Mouse (Mus musculus) G1E (cell line): ENCODE results near the gene Tmem108. TPM values are rescaled to one million over a fixed set of nuclear protein-coding genes. Genes with fewer than 3 reads are reported as not detected.

Source experiments
- ATAC-seq: 2 replicates; pipeline ENCODE4 v1.8.0; 2016; ENCODE audit warnings: mild to moderate bottlenecking; ENCODE audit not compliant: insufficient number of reproducible peaks, poor library complexity, low FRiP score, severe bottlenecking; ENCODE audit errors: extremely low read depth
- DNase-seq: peaks from one replicate; pipeline ENCODE4 v3.0.0; 2012; ENCODE audit warnings: low spot score
- H3K27me3 ChIP-seq: 2 replicates; pipeline ENCODE4 v1.6.1; 2012; ENCODE audit warnings: mild to moderate bottlenecking, low read length, inconsistent platforms; ENCODE audit not compliant: insufficient read depth
- H3K36me3 ChIP-seq: replicated peaks from 2 replicates; pipeline ENCODE3; 2012; ENCODE audit warnings: mild to moderate bottlenecking, inconsistent platforms
- H3K4me1 ChIP-seq: 2 replicates; pipeline ENCODE4 v1.6.1; 2012; ENCODE audit warnings: low read depth, low read length, inconsistent platforms, mixed read lengths; ENCODE audit not compliant: insufficient read depth
- H3K4me3 ChIP-seq: 2 replicates; pipeline ENCODE4 v1.5.1; 2012; ENCODE audit warnings: low read depth, mild to moderate bottlenecking, inconsistent platforms, low read length, moderate library complexity, mixed read lengths
- H3K9me3 ChIP-seq: replicated peaks from 2 replicates; pipeline ENCODE4 v1.6.1; 2012; ENCODE audit warnings: inconsistent platforms
- CTCF ChIP-seq: IDR thresholded peaks from 2 replicates; pipeline ENCODE4 v1.5.1; 2012; ENCODE audit warnings: low read depth, low read length, inconsistent platforms, mixed read lengths
- GATA1 ChIP-seq: IDR thresholded peaks from 2 replicates; pipeline ENCODE4 v1.6.1; 2012; ENCODE audit warnings: borderline replicate concordance, low read length, inconsistent platforms, mixed read lengths
- GATA2 ChIP-seq: IDR thresholded peaks from 2 replicates; pipeline ENCODE4 v1.6.1; 2012; ENCODE audit warnings: low read depth, low read length, inconsistent platforms, borderline replicate concordance
- POLR2AphosphoS5 ChIP-seq: IDR thresholded peaks from 2 replicates; pipeline ENCODE4 v1.6.1; 2012; ENCODE audit warnings: low read depth, low read length, inconsistent platforms; ENCODE audit not compliant: insufficient replicate concordance
- TAL1 ChIP-seq: conservative IDR thresholded peaks from 2 replicates; pipeline ENCODE4 v1.6.1; 2012; ENCODE audit warnings: low read depth, low read length, inconsistent platforms, mixed read lengths
- polyA plus RNA-seq: library from polyadenylated mRNA; stranded (reverse); fragments of >175 nt; gene quantifications from 2 replicates; pipeline ENCODE4 v1.2.3, GENCODE M21; 2012
- total RNA-seq, 2 experiments: library from RNA; stranded (forward) in 1 of 2; stranded (reverse) in 1 of 2; fragments of 200-1000 nt in 1 of 2; fragments of >200 nt in 1 of 2; fragmentation: Nextera tagmentation in 1 of 2; gene quantifications; 2 replicates each; pipeline ENCODE4 v1.2.3; 2014 to 2017

The Tmem108 gene
- total and polyA plus RNA-seq, 3 experiments: 0.27 TPM; not detected in 2

DNA sequence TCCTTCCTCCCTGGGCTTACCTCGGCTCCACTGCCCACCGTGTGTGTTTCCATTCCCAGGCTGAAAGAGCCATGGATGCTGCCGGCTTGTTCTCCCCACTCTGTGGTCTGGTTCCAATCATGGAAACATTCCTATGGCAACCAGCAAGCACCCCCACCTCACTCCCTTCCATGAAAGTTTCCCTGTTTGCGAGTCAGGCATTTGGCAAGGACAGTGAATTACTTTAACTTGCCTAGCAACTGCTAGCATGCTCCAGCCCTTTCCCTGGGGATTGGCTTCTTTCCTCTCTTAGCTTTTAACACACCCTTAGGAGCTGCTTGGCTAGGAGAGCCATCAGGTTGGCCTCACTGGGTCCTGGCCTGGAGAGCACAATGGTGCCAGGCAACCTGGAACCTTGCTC, 68.9 kb downstream of the Tmem108 start:
- DNase-seq (no peak), ATAC-seq (no peak)
- Histone ChIP-seq H3K9me3 (peaks cover 49% of the 10 kb centered on the region), H3K27me3 (no peaks in the 10 kb centered on the region), H3K4me3 (no peak overlapping the region), H3K4me1 (no peaks in the 10 kb centered on the region), H3K36me3 (no peaks in the 10 kb centered on the region)
- TF ChIP-seq GATA2 (no peak), TAL1 (no peak), POLR2AphosphoS5 (no peak), GATA1 (no peak), CTCF (no peak)

DNA sequence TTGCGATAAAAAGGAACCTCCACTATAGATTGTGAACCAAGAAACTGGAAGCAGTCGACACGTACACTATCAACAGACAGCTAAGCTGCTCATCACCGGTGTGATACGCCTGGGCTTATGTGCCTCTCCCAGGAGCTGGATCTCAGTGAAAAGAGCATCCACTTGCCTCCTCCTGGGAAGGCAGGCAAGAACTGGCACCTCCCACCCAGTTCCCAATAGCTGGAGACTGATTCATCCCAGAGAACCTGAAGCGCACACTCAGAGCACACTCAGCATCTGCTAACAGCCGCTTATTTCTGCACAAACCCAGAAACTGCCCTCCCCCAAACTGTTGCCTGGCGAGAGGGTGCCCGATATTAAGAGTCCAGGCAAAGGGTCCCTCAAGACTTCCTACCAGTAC, 69.8 kb downstream of the Tmem108 start:
- no peak for DNase-seq
- no peaks in the 10 kb centered on the region for H3K27me3 ChIP-seq
- no peak for TF ChIP-seq CTCF
- TF ChIP-seq GATA1: no peak
- no peak for TF ChIP-seq POLR2AphosphoS5
- no peak for TF ChIP-seq TAL1
- no peak for TF ChIP-seq GATA2
- H3K9me3 ChIP-seq: peaks cover 48% of the 10 kb centered on the region
- no peaks in the 10 kb centered on the region for H3K4me1 ChIP-seq
- no peak overlapping the region for H3K4me3 ChIP-seq
- no peaks in the 10 kb centered on the region for H3K36me3 ChIP-seq
- no peak for ATAC-seq

DNA sequence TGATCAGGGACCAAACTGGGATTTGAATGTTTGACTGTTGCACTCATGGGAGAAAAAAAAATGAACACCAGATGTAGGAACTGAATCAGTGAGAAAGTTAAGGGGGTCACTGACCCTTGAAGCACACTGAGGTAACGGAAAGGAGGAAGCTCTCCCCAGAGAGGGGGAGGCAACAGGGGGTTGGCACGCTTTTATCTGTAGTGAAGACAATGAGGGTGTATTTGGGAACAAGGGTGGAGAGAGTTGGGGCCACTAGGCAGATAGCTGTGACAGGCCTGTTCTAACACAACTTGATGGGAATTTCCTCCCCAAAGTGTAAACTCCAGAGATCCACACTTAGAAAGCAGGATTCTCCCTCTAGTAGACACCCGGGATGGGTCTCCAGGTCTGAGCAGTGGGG, 71.2 kb downstream of the Tmem108 start:
- H3K36me3 ChIP-seq: no peaks in the 10 kb centered on the region
- ATAC-seq: no peak
- H3K27me3 ChIP-seq: no peaks in the 10 kb centered on the region
- TF ChIP-seq GATA1 (no peak), POLR2AphosphoS5 (no peak), TAL1 (no peak), CTCF (no peak), GATA2 (no peak)
- peaks cover 49% of the 10 kb centered on the region for H3K9me3 ChIP-seq
- no peak for DNase-seq
- no peaks in the 10 kb centered on the region for H3K4me1 ChIP-seq
- no peak overlapping the region for H3K4me3 ChIP-seq

GRCm38 (mm10) chr9:103689697-103690096, 71.9 kb downstream of the Tmem108 start:
- no peaks in the 10 kb centered on the region for H3K36me3 ChIP-seq
- TF ChIP-seq GATA1 (no peak), GATA2 (no peak), CTCF (no peak), POLR2AphosphoS5 (no peak), TAL1 (no peak)
- H3K4me1 ChIP-seq: no peaks in the 10 kb centered on the region
- no peak for DNase-seq
- peaks cover 49% of the 10 kb centered on the region for H3K9me3 ChIP-seq
- H3K4me3 ChIP-seq: no peak overlapping the region
- H3K27me3 ChIP-seq: no peaks in the 10 kb centered on the region
- ATAC-seq: no peak

GRCm38 (mm10) chr9:103689006-103689405, 72.6 kb downstream of the Tmem108 start:
- Histone ChIP-seq H3K27me3 (no peaks in the 10 kb centered on the region), H3K4me3 (no peak overlapping the region)

GRCm38 (mm10) chr9:103687130-103687529, 74.5 kb downstream of the Tmem108 start:
- H3K36me3 ChIP-seq: no peaks in the 10 kb centered on the region
- TF ChIP-seq CTCF (no peak), GATA1 (no peak), GATA2 (no peak), TAL1 (no peak), POLR2AphosphoS5 (no peak)
- no peaks in the 10 kb centered on the region for H3K4me1 ChIP-seq
- no peak for ATAC-seq
- H3K4me3 ChIP-seq: no peak overlapping the region
- peaks cover 45% of the 10 kb centered on the region for H3K9me3 ChIP-seq
- no peaks in the 10 kb centered on the region for H3K27me3 ChIP-seq
- DNase-seq: no peak

More at GRCm38 (mm10) chr9:103689006-103689405, 72.6 kb downstream of the Tmem108 start:
- TF ChIP-seq GATA2 (no peak), GATA1 (no peak), CTCF (no peak), POLR2AphosphoS5 (no peak), TAL1 (no peak)
- peaks cover 48% of the 10 kb centered on the region for H3K9me3 ChIP-seq
- no peak for ATAC-seq
- H3K4me1 ChIP-seq: no peaks in the 10 kb centered on the region
- no peaks in the 10 kb centered on the region for H3K36me3 ChIP-seq
- DNase-seq: no peak
